Mouse (Mus musculus) layer of hippocampus, postnatal 36 days (tissue): ENCODE measurements around the gene Cep170b. TPM values are rescaled to one million over a fixed set of nuclear protein-coding genes. Genes with fewer than 3 reads are reported as not detected.

Experiments
- DNase-seq, 2 experiments: peaks; one replicate each; pipeline ENCODE4 v3.0.0; 2022
- microRNA-seq, 2 experiments: library from miRNA; unstranded; fragments of <30 nt; microRNA quantifications; one replicate each; pipeline ENCODE4 v1.2.0; 2021
- total RNA-seq, 2 experiments: library from RNA; stranded (reverse); gene quantifications; 2 replicates each; pipeline ENCODE4 v1.2.3; 2021

Cep170b gene
- total RNA-seq, 2 experiments from 2014 or later, result 171 to 189 TPM

GRCm38 (mm10) chr12:112764141-112764540 lies 43.9 kb downstream of the Cep170b start:
- no peak for DNase-seq

GRCm38 (mm10) chr12:112764991-112765390 lies 44.7 kb downstream of the Cep170b start:
- DNase-seq, result no peak

DNA sequence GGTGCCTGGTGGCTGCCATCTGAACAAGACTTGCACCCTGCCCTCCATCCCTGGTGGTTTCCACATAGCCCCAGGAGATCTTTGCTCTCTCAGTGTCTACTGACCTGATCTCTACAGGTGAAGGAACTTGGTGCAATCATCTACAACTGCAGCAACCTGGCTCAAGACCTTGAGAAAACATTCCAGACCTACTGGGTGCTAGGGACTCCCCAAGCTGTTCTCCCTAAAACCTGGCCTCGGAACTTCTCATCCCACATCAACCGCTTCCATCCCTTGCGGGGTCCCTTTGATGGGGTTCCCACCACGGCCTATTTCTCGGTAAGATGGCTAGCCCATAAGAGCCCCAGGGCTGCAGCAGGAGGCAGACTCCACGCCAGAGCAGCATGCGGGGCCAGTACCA lies 46.3 kb downstream of the Cep170b start:
- DNase-seq, result no peak

GRCm38 (mm10) chr12:112767036-112767890 lies 47.0 kb downstream of the Cep170b start:
- no peak for DNase-seq

DNA sequence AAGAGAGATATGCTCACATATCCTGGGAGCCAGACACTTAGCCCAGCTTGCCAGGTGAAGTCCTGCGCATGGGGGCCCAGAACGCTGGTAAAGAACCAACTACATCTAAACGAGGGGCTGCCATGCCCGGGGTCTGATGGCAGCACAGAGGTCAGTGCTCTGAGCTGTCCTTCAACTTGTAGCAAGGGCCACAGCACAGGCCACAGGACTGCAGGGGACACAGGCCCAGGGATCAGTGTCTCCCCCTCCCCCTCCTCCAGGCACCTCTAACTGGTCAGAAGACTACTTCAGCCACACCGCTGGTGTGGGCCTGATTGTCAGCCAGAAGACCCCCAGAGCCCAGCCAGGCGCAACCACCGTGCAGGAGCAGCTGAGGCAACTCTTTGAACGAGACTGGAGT lies 47.9 kb downstream of the Cep170b start:
- DNase-seq, result no peak

GRCm38 (mm10) chr12:112769031-112769430 lies 48.8 kb downstream of the Cep170b start:
- DNase-seq, result no peak

DNA sequence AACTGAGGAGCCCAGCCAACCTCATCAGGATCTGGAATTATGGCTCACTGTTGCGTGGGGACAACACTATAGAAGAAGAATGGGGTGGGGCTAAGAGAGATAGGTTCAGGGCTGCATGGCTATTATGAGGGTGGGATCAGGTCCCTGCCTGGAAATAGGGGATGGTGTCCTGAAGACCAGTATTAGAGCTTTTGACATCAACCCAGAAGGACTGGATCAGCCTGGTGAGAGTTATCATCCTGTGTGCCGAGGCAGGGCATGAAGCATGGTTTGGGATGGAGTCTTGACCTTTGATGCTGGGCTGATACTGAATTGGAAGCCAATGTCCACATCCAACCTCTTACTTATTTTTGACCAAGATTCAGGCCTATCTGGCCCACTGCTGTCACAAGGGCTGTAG lies 49.5 kb downstream of the Cep170b start:
- no peak for DNase-seq

GRCm38 (mm10) chr12:112770396-112770795 lies 50.1 kb downstream of the Cep170b start:
- no peak for DNase-seq

- no peak for DNase-seq
These were observed 52.1 kb downstream of the Cep170b start for GRCm38 (mm10) chr12:112772306-112772705.

DNA sequence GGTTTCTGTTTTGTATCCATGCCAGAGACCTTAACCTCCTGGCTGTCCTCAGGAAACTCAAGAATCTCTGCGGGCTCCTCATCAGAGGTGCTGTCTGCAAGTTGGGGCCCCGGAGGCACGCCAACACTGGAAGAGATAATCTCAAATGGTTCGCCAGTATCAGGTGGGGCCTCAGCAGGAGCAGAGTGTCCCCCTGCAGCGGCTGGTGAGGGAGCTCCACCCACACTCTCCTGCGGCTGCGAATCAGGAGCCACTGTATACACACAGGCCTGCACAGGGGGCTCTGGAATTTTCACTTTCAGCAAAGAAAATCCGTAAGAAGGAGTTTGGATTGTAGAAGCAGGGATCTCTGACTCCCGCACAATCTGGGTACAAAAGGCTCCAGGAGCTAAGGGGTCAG lies 53.1 kb downstream of the Cep170b start:
- DNase-seq, result no peak

DNA sequence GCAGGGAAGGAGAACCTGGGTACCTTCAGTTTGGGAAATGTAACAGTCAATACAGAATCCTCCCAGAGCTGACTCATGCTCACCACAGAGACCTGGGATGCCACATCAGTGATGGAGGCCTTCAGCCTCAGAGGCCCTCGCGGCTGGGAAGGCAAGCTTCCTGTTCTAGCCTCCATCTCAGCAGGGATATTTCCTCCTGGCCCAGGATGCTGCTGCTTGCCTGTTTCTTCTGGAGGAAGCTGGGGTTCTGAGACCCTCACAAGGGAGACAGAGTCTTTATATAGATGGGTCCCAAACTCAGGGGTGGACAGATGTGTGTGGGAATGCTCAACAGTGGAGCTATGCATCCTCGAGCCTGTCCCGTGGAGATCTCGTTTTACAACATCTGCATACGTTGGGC lies 53.8 kb downstream of the Cep170b start:
- no peak for DNase-seq

GRCm38 (mm10) chr12:112774481-112774880 lies 54.2 kb downstream of the Cep170b start:
- DNase-seq, result no peak

DNA sequence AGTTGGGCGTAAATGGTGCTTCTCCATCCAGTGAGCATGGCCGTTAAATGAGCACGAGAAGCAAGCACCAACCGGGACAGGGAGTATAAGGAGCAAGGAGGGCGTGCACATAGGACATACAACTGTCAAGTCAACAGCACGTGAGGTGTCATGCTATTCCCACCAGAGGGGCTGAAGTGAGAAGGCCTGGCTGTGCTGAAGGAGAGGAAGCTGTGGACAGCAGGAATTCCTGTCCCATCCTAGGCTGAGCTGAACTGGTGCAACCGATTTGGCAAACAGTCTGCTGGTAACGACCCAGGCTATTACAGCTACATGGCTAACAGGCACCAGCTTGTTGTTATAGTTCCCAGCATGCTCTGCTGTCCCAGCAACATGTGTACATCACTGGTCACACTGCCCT lies 70.8 kb downstream of the Cep170b start:
- no peak for DNase-seq

DNA sequence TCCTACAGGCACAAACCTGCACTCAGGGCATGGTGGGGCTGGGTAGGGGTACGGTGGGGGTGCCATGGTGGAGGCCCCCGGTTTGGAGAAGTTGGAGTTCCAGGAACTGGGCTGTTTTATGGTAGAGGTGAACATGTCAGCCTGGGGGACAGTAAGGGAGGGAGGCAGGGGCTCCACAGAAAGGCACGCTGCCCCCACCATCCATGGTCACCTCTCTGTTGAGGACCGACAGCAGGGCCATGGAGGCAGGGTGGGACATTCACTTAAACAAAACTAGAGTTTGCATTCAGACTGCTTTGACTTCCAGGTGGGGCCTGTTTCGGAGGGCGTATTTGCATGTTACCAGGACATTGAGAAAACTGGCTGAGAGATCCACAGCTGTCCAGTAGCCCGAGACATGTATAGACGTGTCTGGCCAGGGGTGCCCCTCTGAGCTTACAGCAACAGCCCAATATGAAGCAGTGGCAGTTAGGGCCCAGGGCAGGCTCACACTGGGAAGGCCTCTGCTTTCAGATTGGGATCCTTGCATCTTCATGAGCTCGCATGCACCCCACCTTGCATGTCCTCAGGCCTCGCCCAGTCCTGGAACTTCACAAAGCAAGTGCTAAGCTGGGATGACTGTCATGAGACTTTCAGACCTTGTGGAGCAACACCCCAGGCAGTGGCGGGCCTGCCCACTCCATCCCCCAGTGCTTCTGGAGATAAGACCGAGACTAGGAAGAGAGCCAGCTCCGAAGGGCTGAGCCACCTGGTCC lies 73.5 kb downstream of the Cep170b start:
- DNase-seq, result no peak

- DNase-seq, result no peak
These were observed 74.1 kb downstream of the Cep170b start for GRCm38 (mm10) chr12:112794356-112794816.

DNA sequence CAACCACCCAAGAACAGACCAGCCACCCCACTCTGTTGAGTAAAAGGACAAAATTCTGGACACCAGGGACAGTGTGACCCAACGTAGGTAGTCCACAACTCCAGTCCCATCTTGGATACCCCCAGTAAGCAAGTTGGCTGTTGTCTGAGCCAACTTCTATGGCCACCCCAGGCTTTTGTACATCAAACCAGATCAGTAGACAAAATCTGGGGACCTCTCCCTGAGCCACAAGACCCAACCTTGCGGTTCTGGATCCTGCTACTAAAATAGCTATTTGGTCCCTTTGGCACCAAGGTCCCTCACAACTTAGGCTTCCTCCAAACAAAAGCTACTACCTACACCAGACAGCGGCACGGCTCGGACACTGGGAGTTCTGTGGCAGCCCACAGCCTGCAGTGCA lies 74.7 kb downstream of the Cep170b start:
- DNase-seq, result no peak

DNA sequence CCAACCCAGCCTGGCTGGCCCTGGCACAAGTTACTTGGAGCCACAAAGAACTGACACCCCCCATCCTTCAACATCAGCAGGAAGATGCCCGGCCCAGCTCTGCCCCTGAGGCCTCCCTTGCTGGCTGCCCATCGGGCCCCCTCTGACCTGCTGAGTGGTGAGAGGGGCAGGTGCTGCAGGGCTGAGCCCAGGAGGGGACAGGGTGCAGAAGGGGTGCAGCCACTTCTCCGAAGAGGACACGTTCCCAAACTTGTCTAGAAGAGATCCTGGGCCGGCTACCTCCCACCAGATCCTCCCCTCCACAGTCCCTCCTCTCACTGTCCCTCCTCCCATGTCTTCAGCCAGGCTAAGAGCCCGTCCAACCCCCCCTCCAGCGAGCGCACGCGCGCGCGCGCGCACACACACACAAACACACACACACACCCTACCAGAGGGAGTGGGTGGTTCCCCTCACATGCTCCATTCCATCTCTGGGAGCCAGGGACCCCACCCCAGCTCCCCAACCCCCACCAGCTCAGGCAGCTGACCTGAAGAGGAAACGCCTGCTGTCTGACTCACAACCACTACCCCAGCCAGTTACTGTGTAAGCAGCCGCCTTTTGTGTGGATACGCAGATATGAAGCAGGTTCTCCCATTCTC lies 75.3 kb downstream of the Cep170b start:
- DNase-seq, result no peak

Small RNA genes within 50 kb of the gene (microRNA-seq; reads per million reads assigned to microRNA genes)
- gene Mir6940, result 1.8 to 7.4 reads per million in 2 experiments

Other genes with a start within 250 kb of the Cep170b start
- gene A530016L24Rik, start 231.0 kb upstream of the Cep170b start, total RNA-seq, result under 1 TPM in 1 of 2 experiments, not detected in 1; 0.20 TPM
- 100 to 1,000 TPM; 112 to 121 TPM for gene Tmem179, start 203.7 kb upstream of the Cep170b start, total RNA-seq
- gene Inf2, start 131.7 kb upstream of the Cep170b start, total RNA-seq, result 100 to 1,000 TPM; 127 to 142 TPM
- gene Adssl1, start 100.4 kb upstream of the Cep170b start, total RNA-seq, result 10 to 100 TPM; 11.9 to 12.6 TPM
- 10 to 100 TPM; 20.2 to 24.0 TPM for gene Siva1, start 75.8 kb upstream of the Cep170b start, total RNA-seq
- 100 to 1,000 TPM; 145 to 156 TPM for gene Akt1, start 45.6 kb upstream of the Cep170b start, total RNA-seq
- under 1 TPM; 0.37 to 0.38 TPM for gene Zbtb42, start 41.6 kb upstream of the Cep170b start, total RNA-seq
- gene Pld4, start 40.2 kb downstream of the Cep170b start, total RNA-seq, result 1 to 10 TPM; 8.7 to 9.4 TPM
- gene Ahnak2, start 82.2 kb downstream of the Cep170b start, total RNA-seq, result 1 to 10 TPM; 2.8 to 2.9 TPM
- 10 to 100 TPM; 12.3 to 12.4 TPM for gene Clba1, start 88.5 kb downstream of the Cep170b start, total RNA-seq
- gene Cdca4, start 109.0 kb downstream of the Cep170b start, total RNA-seq, result 1 to 10 TPM; 7.8 to 8.1 TPM
- gene Gpr132, start 147.8 kb downstream of the Cep170b start, total RNA-seq, result not detected
- gene Jag2, start 209.3 kb downstream of the Cep170b start, total RNA-seq, result 10 to 100 TPM; 43.8 to 45.6 TPM
- 10 to 100 TPM; 11.4 to 13.1 TPM for gene Nudt14, start 221.7 kb downstream of the Cep170b start, total RNA-seq